Mouse (Mus musculus) 3T3-L1 (cell line): Measurements from ENCODE around the gene Tsc2.

Experiments
- DNase-seq: peaks from one replicate; pipeline ENCODE4 v3.0.0-alpha.2; 2015; ENCODE audit warnings: low read depth, low spot score

Gene Tsc2

DNA sequence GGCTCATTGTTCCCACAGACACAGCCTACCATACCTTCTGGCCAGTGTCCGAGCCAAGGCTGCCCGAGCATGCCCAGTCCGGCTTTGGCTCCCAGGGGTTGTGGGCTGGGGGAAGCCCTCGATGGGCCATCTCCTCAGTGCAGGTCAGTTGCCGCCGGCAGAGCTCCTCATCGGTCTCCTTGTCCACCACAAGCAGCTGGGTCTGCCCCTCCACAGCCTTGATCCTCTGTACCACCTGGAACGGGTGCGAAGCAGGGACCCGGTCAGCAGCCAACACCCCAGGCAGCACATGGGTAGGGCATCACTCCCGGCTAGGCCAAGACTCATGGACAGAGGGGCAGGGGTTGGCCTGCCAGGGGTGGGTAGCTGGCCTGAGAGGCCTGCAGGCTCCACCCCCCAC is 15.1 kb upstream of the Tsc2 start:
- no peak for DNase-seq

- no peak for DNase-seq
Measured at GRCm38 (mm10) chr17:24646381-24646780, 14.0 kb upstream of the Tsc2 start.

DNA sequence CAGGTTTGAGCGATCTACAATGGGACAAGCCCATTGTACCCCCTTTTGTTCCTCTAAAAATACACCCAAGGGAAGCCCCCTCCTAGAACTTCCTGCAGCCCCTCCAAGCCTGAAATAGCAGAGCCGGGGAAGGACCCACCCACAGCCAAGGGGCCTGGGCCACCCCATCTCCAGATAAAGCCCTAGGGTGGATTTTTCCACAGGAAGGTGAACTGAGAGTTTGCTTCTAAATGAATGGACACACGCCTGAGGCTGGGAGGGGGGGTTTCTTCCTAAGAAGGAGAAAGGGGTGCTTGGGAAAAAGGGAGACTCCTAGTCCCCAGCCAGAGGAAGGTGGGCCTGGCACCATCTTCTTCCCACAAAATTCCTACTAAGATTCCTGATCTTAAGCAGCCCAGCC is 13.5 kb upstream of the Tsc2 start:
- DNase-seq = no peak

DNA sequence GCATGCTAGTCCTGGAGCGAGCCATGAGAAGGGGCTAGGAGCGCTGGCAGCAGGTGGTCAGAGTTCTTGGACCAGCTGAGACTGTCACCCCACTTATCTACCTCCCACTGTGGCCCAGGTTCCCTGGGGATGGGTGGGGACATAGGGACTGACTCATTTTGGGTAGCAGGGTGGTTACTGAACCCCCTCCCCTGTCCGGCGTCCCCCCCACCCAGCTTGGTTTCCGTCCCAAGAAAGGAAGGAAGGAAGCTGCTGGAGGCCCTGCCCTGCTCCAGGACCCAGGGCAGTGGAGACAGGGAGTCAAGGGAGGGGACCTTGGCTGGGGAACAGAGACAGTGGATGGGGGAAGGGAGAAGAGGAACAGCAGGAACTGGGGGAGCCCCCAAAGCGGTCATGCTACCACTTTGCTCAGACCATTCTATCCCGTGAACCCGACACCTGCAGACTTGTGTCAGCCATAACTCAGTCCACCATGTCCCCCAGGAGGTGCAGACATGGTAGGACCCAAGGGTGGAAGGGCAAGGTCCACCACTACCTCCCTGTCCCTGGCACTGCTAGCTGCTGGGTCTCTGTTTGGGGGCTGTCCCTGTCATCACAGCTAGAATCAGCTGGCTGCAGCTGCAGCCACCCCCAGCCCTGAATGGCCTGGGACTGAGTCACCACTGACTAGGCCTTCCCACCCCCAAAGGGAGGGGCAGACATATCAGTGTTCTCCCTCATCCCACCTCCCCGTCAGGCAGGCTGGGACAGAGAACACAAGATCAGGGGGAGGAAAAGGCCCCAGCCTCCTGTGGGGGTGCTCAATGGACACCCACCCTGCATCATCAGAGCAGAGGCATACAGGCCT is 12.7 kb upstream of the Tsc2 start:
- DNase-seq = peak; percentile 54

- peak; percentile 47 for DNase-seq
Measured at GRCm38 (mm10) chr17:24644030-24644715, 11.7 kb upstream of the Tsc2 start.

DNA sequence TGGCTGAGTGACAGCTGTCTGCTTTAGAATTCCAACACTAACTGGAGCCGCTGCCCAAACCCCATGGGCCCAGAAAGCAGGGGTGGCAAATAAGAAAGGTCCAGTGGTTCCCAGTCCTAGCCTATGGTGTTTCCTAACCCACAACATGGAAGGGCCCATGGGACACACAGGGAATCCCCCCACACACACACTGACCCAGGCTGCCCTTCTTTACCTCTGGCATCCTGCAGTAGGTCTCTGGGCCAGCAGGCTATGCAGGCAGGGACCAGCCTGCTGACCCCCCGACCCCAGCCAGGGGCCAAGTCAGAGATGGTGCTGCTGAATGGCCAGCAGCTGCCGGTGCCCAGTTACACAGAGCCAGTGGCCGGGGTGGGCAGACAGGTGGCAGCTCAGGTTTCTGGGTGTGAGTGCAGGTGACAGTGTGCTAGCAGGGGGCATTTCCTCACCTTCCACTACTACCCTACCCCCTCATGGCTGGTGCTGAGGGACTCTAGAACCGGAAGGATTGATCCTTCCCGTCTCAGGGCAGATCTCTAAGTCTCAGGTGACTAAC is 10.4 kb upstream of the Tsc2 start:
- DNase-seq = no peak

- no peak for DNase-seq
Measured at GRCm38 (mm10) chr17:24641944-24642343, 9.5 kb upstream of the Tsc2 start.

DNA sequence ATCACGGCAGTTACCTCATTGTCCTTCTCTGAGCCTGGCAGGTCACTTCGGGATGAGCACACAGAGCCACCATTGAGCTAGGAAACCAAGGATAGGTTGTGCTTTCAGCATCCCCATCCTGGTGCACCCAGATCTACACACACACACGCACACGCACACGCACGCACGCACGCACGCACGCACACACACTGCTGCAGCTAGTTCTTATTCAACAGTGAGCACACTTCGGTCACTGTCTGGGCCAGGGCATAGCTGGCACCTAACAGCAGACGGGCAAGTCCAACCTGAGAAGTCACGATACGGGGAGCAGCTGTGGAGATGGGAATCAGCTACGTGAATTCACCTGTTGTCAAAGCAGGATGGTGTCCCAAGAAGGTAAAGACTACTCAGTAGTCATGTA is 8.2 kb upstream of the Tsc2 start:
- no peak for DNase-seq

DNA sequence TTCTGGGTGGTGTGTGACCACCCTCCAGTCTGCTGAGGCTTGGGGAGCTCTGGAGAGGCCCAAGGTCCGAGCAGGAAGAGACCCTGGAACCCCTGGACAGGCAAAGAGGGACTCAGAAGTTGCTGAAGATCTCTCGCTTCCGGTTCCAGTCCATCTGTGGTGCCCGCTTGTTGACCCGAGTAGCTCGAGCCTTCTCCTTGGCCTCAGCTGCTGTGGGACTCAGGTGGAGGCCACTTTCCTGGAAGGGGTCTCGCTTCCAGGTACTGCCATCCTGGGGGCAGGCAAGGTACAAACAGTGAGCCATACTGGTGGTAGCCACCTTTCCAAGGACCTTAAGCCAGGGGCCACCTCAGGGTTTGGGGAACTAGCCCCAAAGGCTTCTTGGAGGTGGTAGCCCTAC is 7.7 kb upstream of the Tsc2 start:
- no peak for DNase-seq

DNA sequence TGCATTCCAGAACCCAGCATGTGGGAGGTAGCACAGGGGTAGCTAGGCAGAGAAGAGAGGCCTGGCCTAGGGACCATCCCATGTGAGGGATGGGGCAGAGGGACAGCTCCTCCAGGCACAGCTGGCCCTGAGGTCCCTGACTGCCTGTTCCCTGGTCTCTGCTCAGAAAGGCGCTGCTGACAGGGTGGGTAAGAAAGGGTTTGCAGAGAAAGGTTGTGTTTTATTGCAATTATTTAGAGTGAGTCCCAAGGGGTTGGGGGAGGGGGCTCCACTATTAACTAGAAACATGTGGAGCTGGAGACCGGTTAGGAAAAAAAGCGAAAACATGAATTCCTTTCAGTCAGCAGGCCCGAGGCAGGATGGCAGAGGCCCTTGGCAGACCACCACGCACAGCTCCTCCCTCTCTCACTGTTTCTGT is 7.2 kb upstream of the Tsc2 start:
- peak; percentile 58 for DNase-seq

- no peak for DNase-seq
Measured at GRCm38 (mm10) chr17:24638840-24639239, 6.4 kb upstream of the Tsc2 start.

GRCm38 (mm10) chr17:24638214-24638613 is 5.8 kb upstream of the Tsc2 start:
- no peak for DNase-seq

DNA sequence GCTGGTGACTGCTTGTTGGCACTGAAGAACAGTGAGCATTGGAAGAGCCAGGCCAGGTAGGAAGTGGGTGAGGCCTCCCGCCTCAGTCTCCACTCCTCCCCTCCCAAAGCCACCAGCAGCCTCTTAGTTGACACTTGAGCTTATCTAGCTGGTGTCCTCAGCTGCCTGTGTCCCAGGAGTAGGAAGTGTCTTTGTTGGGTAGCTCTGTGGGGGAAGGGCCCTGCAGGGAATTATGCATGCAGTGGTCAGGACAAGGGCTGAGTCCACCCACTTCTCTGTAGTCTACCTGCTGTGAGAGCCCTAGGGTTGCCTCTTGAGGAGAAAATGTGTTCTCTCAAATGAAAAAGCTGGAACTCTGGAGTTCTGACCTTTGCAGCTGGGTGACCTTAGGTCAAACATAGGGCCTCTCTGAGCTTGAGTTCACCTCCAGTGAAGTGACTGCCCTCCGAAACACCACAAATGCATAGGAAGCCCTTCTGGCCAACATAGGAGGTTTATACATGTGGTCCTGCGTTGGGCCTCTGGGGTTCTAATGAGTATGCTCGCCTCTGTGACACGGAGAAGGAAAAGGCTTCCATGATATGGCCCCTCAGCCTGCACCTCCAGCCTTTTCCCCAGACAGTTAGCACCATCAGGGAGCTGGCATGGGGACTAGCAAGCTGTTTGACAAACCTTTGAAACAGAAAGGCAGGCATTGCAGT is 4.5 kb upstream of the Tsc2 start:
- no peak for DNase-seq

GRCm38 (mm10) chr17:24635694-24636093 is 3.3 kb upstream of the Tsc2 start:
- no peak for DNase-seq

GRCm38 (mm10) chr17:24635024-24635423 is 2.6 kb upstream of the Tsc2 start:
- no peak for DNase-seq

DNA sequence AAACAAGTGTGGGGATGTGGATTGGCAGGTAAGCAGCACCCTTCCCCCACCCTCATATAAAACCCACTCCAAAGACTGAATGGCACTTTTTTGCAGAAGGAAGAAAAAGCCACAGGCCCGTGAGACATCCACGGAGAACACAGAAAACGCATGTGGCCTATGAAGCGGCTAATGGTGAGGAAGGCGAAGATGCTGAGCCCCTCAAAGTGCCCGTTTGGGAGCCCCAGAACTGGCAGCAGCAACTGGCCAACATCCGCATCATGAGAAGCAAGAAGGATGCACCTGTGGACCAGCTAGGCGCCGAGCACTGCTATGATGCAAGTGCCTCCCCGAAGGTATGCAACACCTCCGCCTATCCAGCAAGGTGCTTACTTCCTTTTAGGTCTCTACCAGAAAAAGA is 1.4 kb upstream of the Tsc2 start:
- no peak for DNase-seq

GRCm38 (mm10) chr17:24632813-24633449 is 501 bp upstream of the Tsc2 start:
- peak; percentile 85 for DNase-seq

DNA sequence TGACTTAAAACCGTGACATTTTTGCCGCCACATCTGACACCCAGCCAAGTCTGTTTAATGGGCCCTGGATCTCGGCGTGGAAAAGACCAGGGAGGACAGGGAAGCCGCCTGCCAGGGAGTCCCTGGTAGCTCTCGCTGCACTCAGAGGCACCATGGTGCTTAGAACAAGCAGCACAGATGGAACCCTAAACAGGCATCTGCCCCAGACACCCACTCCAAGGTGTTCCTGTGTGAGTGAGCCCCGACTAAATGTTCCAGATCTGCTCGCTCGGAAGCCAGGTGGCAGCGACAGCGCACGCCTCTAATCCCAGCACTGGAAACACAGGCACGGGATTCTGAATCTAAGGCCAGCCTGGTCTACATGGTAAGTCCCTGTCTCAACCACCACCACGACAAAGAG is 2.4 kb downstream of the Tsc2 start:
- no peak for DNase-seq

- peak; percentile 87 for DNase-seq
Measured at GRCm38 (mm10) chr17:24628646-24629045, 3.8 kb downstream of the Tsc2 start.

- DNase-seq = no peak
Measured at GRCm38 (mm10) chr17:24625472-24625871, 7.0 kb downstream of the Tsc2 start.

- peak; percentile 76 for DNase-seq
Measured at GRCm38 (mm10) chr17:24617561-24618194, 14.8 kb downstream of the Tsc2 start.
